Mouse (Mus musculus): ENCODE results near the gene Rhbdf2.
A peak's percentile ranks its signal among the peaks of the same experiment; 100 is the strongest.

Gene Rhbdf2

DNA sequence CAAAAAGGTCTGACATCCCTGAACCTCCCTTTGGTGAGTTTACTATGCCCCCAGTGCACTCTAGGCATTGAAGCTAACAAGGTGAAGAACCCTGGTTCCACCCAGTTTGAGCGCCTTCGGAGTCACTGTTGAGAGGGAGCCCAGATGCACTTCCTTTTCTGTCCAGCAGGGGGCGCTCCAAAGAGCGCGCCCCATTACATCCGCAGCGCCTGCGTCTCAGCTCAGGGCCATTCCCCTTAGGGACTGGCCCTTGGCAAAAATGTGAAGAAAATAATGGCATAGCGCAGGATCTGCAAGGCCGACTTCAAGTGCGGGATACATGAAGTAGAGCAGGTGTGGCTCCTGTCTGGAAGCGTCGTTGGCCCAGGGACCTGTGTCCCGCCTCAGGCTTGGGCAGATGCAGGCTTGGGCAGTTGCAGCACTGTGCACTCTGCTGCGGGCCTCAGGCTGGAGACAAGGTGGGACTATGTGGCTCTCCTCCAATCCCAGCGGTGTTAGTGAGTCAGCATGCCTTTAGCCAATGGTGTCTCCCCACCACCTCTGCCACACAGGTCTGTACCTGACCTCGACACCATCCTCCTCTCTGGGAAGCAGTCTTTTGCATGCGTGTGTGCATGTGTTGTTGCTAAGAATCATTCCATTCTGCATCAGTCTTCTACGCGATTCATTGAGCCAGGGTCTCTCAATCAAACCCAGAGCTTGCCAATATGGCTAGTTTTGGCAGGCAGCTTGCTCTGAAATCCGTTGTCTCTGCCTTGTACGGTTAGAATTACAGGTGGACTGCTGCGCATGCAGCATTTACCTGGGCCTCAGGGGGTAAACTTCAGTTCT is 39.8 kb downstream of the Rhbdf2 start:
- peak; percentile 24 for DNase-seq (ENCODE audit: low spot score)

DNA sequence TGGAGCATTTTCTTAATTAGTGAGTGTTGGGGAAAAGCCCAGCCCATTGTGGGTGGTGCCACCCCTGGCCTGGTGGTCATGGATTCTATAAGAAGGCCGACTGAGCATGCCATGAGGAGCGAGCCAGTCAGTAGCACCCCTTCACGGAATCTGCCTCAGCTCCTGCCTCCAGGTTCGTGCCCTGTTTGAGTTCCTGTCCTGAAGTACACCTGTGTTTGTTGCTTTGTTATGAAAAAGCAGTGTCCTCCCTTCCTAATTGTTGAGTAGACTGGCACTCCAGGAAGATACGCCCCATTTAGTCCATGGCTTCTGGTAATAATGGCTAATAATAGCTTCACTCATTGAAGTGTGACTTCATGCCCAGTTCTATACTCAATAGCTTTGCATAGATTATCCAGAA is 40.5 kb downstream of the Rhbdf2 start, which contains the start of gene Aanat:
Aanat (plus strand) TSS at position 123 of the 400 bp plus-strand sequence.
- no peak for DNase-seq (ENCODE audit: low spot score)

GRCm38 (mm10) chr11:116585682-116586081 is 41.1 kb downstream of the Rhbdf2 start:
- no peak for DNase-seq (ENCODE audit: low spot score)

DNA sequence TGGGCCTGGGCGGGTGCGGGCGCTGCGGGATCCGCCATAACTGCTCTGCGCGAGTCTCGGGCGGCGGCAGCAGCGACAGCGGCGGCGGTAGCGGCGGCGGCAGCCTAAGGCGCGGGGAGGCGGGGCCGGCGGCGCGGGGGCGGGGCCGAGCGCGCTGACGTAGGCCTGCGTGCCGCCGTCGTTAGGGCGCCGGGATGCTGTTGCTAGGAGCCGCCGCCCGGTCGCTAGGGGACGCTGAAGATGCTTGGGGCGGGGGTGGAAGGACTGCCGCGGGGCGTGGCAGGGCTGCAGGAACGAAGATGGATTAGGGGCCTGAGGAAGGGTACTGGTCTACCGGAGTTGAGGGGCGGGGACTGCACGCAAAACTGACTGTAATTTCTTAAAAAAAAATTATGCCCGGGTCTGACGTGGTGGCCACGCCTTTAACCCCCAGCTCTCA is 45.4 kb downstream of the Rhbdf2 start, which contains the start of gene Ube2o:
Ube2o (minus strand) TSS at position 72 of the 439 bp plus-strand sequence.
- peak; percentile 79 for DNase-seq (ENCODE audit: low spot score)

- DNase-seq (ENCODE audit: low spot score), result peak; percentile 55
These were observed 46.0 kb downstream of the Rhbdf2 start for GRCm38 (mm10) chr11:116580711-116581375.

- no peak for DNase-seq (ENCODE audit: low spot score)
These were observed 46.7 kb downstream of the Rhbdf2 start for GRCm38 (mm10) chr11:116580031-116580652.

GRCm38 (mm10) chr11:116579280-116579679 is 47.5 kb downstream of the Rhbdf2 start:
- DNase-seq (ENCODE audit: low spot score), result no peak

DNA sequence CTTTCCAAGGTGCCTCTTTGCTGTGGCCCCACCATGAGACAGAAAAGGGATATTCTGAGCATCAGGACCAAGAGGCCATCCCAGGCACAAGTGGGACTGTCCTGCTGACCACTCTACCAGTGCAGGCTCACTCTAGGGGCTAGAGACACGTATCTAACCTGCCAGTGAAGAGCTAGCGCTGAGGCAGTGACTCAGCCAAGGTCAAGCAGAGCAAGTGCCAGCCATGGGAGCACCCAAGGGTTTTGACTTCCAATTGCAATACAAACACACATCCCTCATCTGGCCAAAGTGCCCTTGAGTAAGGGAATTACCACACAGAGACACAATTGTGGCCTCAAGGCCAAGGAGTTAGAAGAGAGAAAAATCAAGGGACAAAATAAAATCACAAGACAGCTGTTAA is 51.4 kb downstream of the Rhbdf2 start:
- no peak for DNase-seq (ENCODE audit: low spot score)

GRCm38 (mm10) chr11:116574982-116575381 is 51.8 kb downstream of the Rhbdf2 start:
- DNase-seq (ENCODE audit: low spot score), result no peak

GRCm38 (mm10) chr11:116574486-116574885 is 52.3 kb downstream of the Rhbdf2 start:
- peak; percentile 52 for DNase-seq (ENCODE audit: low spot score)

DNA sequence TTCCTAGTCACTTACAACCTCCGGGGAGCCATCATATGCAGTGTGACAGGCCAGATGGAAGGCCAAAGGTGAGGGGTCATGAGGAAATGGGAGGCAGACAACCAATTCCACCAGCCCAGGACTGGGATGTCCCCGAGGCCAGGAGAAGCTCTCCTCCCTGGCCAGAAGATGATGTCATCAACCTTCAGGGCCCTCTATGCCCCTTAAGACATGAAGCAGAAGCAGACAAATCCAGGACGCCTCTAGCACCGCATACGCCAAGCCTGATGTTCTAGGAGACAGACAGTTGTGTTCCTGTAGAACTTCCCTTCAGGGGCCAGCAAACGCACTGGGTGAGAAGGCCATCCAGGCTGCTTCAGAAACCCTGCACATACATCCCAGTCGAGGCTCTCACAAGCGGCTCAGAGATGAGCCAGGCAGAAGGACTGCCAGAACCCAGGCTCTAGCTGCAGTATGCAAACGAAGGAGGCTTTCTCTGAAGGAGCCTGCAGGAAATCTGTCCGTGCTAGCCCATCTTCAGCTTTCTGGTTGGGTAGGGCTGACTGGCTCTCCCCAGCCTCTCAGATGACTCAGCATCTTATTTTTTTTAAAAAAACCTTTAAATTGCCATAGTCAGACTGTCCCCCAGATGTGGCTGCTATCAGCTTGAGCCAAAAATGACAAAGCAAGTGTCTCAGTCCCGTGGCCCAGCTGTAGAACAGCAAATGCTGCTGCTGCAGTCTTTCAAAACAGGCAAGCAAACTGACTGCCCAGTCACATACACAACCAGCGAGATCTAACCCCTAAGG is 53.9 kb downstream of the Rhbdf2 start:
- DNase-seq (ENCODE audit: low spot score), result no peak

- no peak for DNase-seq (ENCODE audit: low spot score)
These were observed 54.8 kb downstream of the Rhbdf2 start for GRCm38 (mm10) chr11:116571767-116572679.

GRCm38 (mm10) chr11:116570821-116571220 is 56.0 kb downstream of the Rhbdf2 start:
- DNase-seq (ENCODE audit: low spot score), result no peak

GRCm38 (mm10) chr11:116567531-116567930 is 59.3 kb downstream of the Rhbdf2 start:
- DNase-seq (ENCODE audit: low spot score), result no peak

- DNase-seq (ENCODE audit: low spot score), result no peak
These were observed 61.4 kb downstream of the Rhbdf2 start for GRCm38 (mm10) chr11:116565283-116566041.

- no peak for DNase-seq (ENCODE audit: low spot score)
These were observed 70.5 kb downstream of the Rhbdf2 start for GRCm38 (mm10) chr11:116556308-116556707.

- no peak for DNase-seq (ENCODE audit: low spot score)
These were observed 71.2 kb downstream of the Rhbdf2 start for GRCm38 (mm10) chr11:116555572-116555971.

GRCm38 (mm10) chr11:116554171-116554878 is 72.5 kb downstream of the Rhbdf2 start:
- no peak for DNase-seq (ENCODE audit: low spot score)

DNA sequence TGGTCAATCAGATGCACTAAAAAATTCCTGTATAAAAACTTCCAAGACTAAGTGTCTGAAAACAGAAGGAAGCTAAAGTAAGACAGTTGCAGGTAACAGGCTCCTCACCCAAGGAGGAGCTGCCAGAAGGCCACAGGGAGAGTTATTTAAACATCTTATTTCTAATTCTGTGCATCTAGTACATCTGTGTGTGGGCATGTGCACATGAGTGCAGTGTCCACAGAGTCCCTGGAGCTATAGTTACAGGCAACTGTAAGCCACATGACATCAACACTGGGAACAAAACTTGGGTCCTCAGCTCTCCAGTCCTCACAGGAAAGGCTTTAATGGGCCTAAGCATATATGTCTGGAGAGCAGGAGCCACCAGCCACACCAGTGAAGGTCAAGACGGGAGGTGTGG is 74.6 kb downstream of the Rhbdf2 start:
- DNase-seq (ENCODE audit: low spot score), result no peak
